Mouse (Mus musculus) myocyte (in vitro differentiated cells): ENCODE measurements at regions not wholly inside any gene's neighbourhood (a gene's known extent, or its start where the extent isn't known, plus 50 kb on each side); places are given as distances from the start of the nearest gene placed in this dataset.

ENCODE experiments used
- MAX ChIP-seq: IDR thresholded peaks from one replicate; pipeline ENCODE4 v1.6.1; 2011; ENCODE audit warnings: low read depth, mild to moderate bottlenecking, control low read depth
- POLR2A ChIP-seq: IDR thresholded peaks from one replicate; pipeline ENCODE4 v1.6.1; 2011; ENCODE audit warnings: low read depth, mild to moderate bottlenecking, control low read depth, moderate library complexity; ENCODE audit not compliant: insufficient read length
- USF1 ChIP-seq: IDR thresholded peaks from one replicate; pipeline ENCODE4 v1.6.1; 2011; ENCODE audit warnings: low read depth, mild to moderate bottlenecking, control low read depth, moderate library complexity

DNA sequence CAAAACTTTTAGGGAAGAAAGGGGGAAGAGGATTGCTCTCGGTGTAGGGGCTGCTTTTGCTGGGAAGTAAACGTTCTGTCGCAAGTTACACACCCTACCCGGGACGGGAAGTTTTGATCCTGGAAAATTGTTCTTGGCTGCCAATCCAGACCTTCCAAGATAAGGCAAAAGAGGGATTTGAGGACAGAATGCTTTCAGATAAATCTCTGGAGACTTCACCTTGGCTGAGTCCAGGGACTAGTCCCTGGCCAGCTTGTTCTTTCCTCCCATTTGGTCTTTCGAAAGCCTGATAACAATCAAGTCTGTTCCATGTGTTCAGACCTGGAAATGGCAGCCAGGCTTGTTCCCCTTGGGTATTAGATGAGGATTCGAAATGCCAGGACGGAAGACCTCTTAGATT, 164.8 kb downstream of the Adamts15 start:
- TF ChIP-seq USF1, result no peak
- no peak for TF ChIP-seq POLR2A
- no peak for TF ChIP-seq MAX
